Mouse (Mus musculus) testis, adult 2 months (tissue): ENCODE measurements at regions not wholly inside any gene's neighbourhood (a gene's known extent, or its start where the extent isn't known, plus 50 kb on each side); places are given as distances from the start of the nearest gene placed in this dataset.

Source experiments
- CTCF ChIP-seq: fragments of 200-500 bp; IDR thresholded peaks from 2 replicates; pipeline ENCODE4 v1.5.1; 2012; ENCODE audit warnings: low read depth, mild to moderate bottlenecking, inconsistent platforms, low read length, moderate library complexity; ENCODE audit not compliant: control insufficient read depth, insufficient read depth, insufficient replicate concordance
- POLR2A ChIP-seq: fragments of 200-500 bp; IDR thresholded peaks from 2 replicates; pipeline ENCODE4 v1.6.1; 2012; ENCODE audit warnings: low read depth, mild to moderate bottlenecking, inconsistent platforms, low read length, moderate library complexity; ENCODE audit not compliant: control insufficient read depth

DNA sequence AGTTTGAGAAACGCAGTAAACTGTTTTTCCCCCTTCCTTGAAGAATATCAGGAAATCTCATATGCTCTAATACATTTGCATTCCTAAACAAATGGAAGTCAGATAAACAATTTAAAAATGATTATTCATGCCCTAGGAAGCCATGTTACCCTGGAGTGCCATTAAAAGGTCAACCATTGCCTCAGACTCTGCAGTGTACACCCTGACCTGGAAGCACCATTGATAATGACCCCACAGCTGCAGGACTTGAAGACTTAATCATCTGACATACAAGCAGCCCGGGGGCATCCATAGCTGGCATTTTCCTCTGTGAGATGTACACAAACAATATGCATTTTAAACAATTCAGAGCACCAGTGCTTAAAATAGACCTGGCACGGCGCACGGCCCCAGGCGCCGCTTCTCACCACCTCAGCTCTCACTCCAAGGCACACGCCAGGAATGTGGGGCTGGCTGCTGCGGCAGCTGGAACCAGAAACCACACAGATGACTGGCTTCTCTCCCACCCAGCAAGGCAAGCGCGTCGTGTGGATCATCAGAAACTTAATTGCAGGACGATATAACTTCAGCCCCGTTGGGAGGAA lies 141.1 kb upstream of the Galnt5 start:
- TF ChIP-seq CTCF (no peak), POLR2A (no peak)
